Mouse (Mus musculus) monocyte, adult 59 days (primary cell): ENCODE measurements around the gene 2010003K11Rik. TPM values are rescaled to one million over a fixed set of nuclear protein-coding genes. Genes with fewer than 3 reads are reported as not detected.

Experiments
- total RNA-seq, 2 experiments: library from RNA; stranded (reverse); gene quantifications; one replicate each; pipeline ENCODE4 v1.2.4; 2023

Gene 2010003K11Rik
- total RNA-seq, result not detected

DNA sequence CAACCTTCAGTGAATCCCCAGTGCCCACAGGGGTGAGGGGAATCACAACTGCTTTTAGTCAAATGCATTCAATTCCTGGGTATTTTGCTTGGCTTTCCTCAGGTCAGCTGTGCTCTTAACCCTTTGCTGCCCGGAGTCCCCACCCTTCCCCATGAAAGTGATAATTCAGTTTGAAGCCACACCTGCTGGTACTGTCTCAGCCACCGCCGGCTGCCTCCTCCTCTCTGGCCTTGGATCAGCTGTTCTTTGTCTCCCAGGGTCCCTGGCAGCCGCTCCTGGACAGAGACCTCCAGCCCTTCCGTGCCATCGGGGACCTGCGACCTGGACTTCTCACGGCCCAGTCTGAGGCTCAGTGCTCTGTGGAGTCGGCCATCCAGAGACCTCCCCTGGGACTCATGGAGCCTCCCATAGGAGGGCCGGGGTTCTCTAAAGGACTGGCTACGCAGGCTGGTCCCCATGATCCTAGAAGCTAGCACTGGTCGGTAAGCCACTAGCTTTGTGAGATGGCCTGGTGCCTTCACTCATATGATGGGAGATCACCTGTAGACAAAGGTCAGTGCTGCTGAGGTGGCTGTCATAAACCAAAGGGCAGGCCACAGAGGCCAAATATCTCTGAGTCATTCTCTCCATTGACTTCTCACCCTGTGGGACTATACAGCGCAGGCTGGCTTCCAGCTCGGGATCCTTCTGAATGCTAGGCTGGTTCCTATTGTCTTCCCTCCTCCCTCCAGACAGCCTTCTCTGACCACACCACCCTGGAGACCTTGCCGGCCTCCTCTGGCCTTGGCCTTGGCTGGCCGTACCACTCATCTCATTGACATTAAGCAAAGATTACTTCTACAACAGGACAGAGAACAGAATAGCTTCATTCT is at the start of gene 2010003K11Rik:
Gene 2010003K11Rik, minus strand, starts transcription at position 522 of the 872 bp plus-strand sequence.

GRCm38 (mm10) chr19:4509986-4510963 is 11.9 kb upstream of the 2010003K11Rik start, which contains the start of gene Pcx:
Pcx (plus strand) TSS chr19:4510472.

GRCm38 (mm10) chr19:4477345-4478189 is 20.8 kb downstream of the 2010003K11Rik start, which contains the start of gene Syt12:
Syt12 (minus strand) TSS chr19:4477447.

Other genes with a start within 250 kb of the 2010003K11Rik start
- 10 to 100 TPM; 50.8 to 51.4 TPM for gene Ssh3, start 229.4 kb downstream of the 2010003K11Rik start, total RNA-seq
- 10 to 100 TPM; 18.4 to 19.2 TPM for gene Ankrd13d, start 215.4 kb downstream of the 2010003K11Rik start, total RNA-seq
- 100 to 1,000 TPM; 425 to 438 TPM for gene Grk2, start 192.4 kb downstream of the 2010003K11Rik start, total RNA-seq
- gene Kdm2a, start 100.3 kb downstream of the 2010003K11Rik start, total RNA-seq, result 100 to 1,000 TPM; 128 to 130 TPM
- gene Rhod, start 59.2 kb downstream of the 2010003K11Rik start, total RNA-seq, result under 1 TPM in 1 of 2 experiments, not detected in 1; 0.42 TPM
- not detected for gene Syt12, start 21.1 kb downstream of the 2010003K11Rik start, total RNA-seq
- gene Pcx, start 11.9 kb upstream of the 2010003K11Rik start, total RNA-seq, result 1 to 10 TPM; 1.4 to 2.1 TPM
- under 1 TPM in 1 of 2 experiments, not detected in 1; 0.36 TPM for gene Lrfn4, start 117.1 kb upstream of the 2010003K11Rik start, total RNA-seq
- gene Rce1, start 127.1 kb upstream of the 2010003K11Rik start, total RNA-seq, result 10 to 100 TPM; 24.0 to 28.5 TPM
- not detected for gene Gm960, start 200.1 kb upstream of the 2010003K11Rik start, total RNA-seq
- under 1 TPM; 0.05 to 0.55 TPM for gene Sptbn2, start 212.6 kb upstream of the 2010003K11Rik start, total RNA-seq